Mouse (Mus musculus) spleen, adult 2 months (tissue): ENCODE measurements around the gene Idi2.
"Not testable (repeated sequence)": the region's sequence is repeated elsewhere in the genome, so short reads cannot be mapped to it uniquely, and the experiment has no call there.

Experiments used
- CTCF ChIP-seq: fragments of 200-500 bp; IDR thresholded peaks from 2 replicates; pipeline ENCODE4 v1.5.1; 2011; ENCODE audit warnings: mild to moderate bottlenecking, inconsistent platforms; ENCODE audit not compliant: insufficient read depth, insufficient read length, insufficient replicate concordance; ENCODE audit errors: extremely low read depth
- POLR2A ChIP-seq: fragments of 200-500 bp; IDR thresholded peaks from 2 replicates; pipeline ENCODE4 v1.6.1; 2011; ENCODE audit warnings: low read depth, low read length, inconsistent platforms

GRCm38 (mm10) chr13:8952563-8952962 lies at the start of gene Idi2:
- TF ChIP-seq CTCF, POLR2A: not testable (repeated sequence)
